In the genomic region with DNA sequence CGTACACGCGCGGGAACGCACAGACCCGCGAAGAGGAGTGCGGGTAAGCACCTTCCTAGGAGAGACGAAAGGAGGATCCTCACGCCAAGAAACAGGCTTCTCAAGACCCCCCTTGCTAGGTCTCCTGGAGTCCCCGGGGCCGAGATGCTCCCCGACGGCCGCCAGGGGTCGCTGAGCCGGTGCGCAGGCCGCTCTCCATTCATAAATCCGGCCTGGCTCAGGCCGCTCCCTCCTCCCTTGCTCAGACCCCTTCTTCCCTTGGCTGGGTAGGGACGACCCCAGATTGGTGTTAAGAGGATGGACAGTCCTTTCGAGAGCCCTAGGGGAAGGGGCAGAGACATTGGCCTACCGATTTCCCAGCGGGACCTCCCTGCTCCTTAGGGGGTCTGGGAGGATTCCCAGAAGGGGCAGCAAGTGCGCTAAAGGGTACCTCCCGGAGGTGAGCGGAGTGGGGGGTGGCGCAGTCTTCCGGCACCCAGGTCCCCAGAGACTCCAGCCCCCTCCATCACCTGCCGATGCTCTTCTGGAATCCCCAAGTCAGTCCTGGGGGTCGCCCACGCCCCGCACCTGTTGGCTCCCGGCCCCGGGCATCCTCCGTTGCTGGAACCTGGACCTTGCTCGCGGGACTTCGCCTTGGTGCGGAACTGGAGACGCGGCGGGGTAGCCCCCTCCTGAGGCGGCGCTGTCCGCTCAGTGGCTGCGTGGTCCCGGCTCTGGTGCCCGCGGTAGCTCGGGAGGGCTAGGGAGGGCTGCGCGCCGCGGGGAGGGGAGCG, we compare ENCODE assay signal across 8 mouse cellular contexts. TPM values are rescaled to one million over a fixed set of nuclear protein-coding genes. Genes with fewer than 3 reads are reported as not detected.
DNase-seq lines count a peak whose midpoint lies in the region; ATAC-seq and TF ChIP-seq lines count a peak whose summit lies in the region.

No protein-coding gene starts in this region.

- no peak overlapping the region for H3K9ac ChIP-seq in heart, postnatal 0 days (replicated peaks; ENCODE audit: low read depth, low read length)

- H3K27me3 ChIP-seq in E14TG2a.4 (ENCODE audit: insufficient read depth, low read length) = peaks cover 91% of the 10 kb centered on the region
- H3K27me3 ChIP-seq in forebrain, embryonic 10.5 days (ENCODE audit: poor library complexity, severe bottlenecking) = peaks cover 80% of the 10 kb centered on the region
- H3K27me3 ChIP-seq in heart, postnatal 0 days (ENCODE audit: control insufficient read depth, insufficient read depth, low read length) = peaks cover 45% of the 10 kb centered on the region

- peak; percentile 35; the same call in 1 of the 2 replicates for TF ChIP-seq CTCF in E14TG2a.4 (conservative IDR thresholded peaks at IDR 0.05; ENCODE audit: low read length)
- TF ChIP-seq CTCF in heart, postnatal 0 days (IDR thresholded peaks at IDR 0.05; ENCODE audit: low read depth) = peak; percentile 89
- TF ChIP-seq CTCF in lung, adult 2 months (IDR thresholded peaks at IDR 0.05; ENCODE audit: insufficient read depth, low read length) = peak; percentile 46

- TF ChIP-seq POLR2A in lung, adult 2 months (IDR thresholded peaks at IDR 0.05; ENCODE audit: borderline replicate concordance, extremely low read depth, low read depth, low read length) = no peak

- peak; percentile 80 for ATAC-seq in heart, postnatal 0 days (ENCODE audit: insufficient read depth, low read depth)
- peak; percentile 47; the same call in 1 of the 2 replicates for ATAC-seq in neutrophil, adult 5-6 weeks (ENCODE audit: extremely low read depth, insufficient number of reproducible peaks, low FRiP score, poor library complexity, severe bottlenecking)

- H3K4me3 ChIP-seq in E14TG2a.4 (replicated peaks; ENCODE audit: low read length) = peak overlapping the region; percentile 86
- peak overlapping the region; percentile 56 for H3K4me3 ChIP-seq in forebrain, embryonic 10.5 days
- H3K4me3 ChIP-seq in heart, postnatal 0 days (ENCODE audit: low read depth, low read length) = peak overlapping the region; percentile 36
- no peak overlapping the region for H3K4me3 ChIP-seq in lung, adult 2 months (replicated peaks; ENCODE audit: extremely low read depth, low read depth, low read length)

- peak overlapping the region; percentile 48 for H3K4me2 ChIP-seq in heart, postnatal 0 days (ENCODE audit: low read depth, low read length)

- under 1% methylated on average over 57 of the region's 57 CpGs for WGBS in forebrain, embryonic 10.5 days
- 2% methylated on average over 54 of the region's 57 CpGs for WGBS in heart, postnatal 0 days
- WGBS in lung, adult 2 months = 1% methylated on average over 57 of the region's 57 CpGs

- H3K4me1 ChIP-seq in E14TG2a.4 (replicated peaks; ENCODE audit: low read depth, low read length) = peaks cover 21% of the 10 kb centered on the region
- H3K4me1 ChIP-seq in forebrain, embryonic 10.5 days = peaks cover 39% of the 10 kb centered on the region
- H3K4me1 ChIP-seq in heart, postnatal 0 days (ENCODE audit: control insufficient read depth, insufficient read depth) = peaks cover 6% of the 10 kb centered on the region
- H3K4me1 ChIP-seq in lung, adult 2 months (ENCODE audit: control insufficient read depth, insufficient read depth, low read length) = peaks cover 6% of the 10 kb centered on the region; the same call in 1 of the 2 replicates

- no peaks in the 10 kb centered on the region for H3K9me3 ChIP-seq in E14TG2a.4 (ENCODE audit: low read length)
- H3K9me3 ChIP-seq in forebrain, embryonic 10.5 days = no peaks in the 10 kb centered on the region
- H3K9me3 ChIP-seq in heart, postnatal 0 days (replicated peaks; ENCODE audit: control insufficient read depth, low read length) = no peaks in the 10 kb centered on the region

- DNase-seq in brain, adult 2 months (ENCODE audit: low read depth, low spot score) = peak; percentile 59
- peak; percentile 84 for DNase-seq in forebrain, embryonic 10.5 days (ENCODE audit: extremely low spot score, low spot score)
- peak; percentile 42 for DNase-seq in heart, postnatal 0 days (ENCODE audit: low spot score)
- peak; percentile 66 to 89 for DNase-seq in kidney, postnatal 36 days
- peak; percentile 80 for DNase-seq in lung, adult 2 months
- DNase-seq in thymus, postnatal 36 days = peak; percentile 51 to 53

- H3K36me3 ChIP-seq in E14TG2a.4 (ENCODE audit: insufficient read depth, low read length) = no peaks in the 10 kb centered on the region
- H3K36me3 ChIP-seq in forebrain, embryonic 10.5 days (replicated peaks) = no peaks in the 10 kb centered on the region
- no peaks in the 10 kb centered on the region for H3K36me3 ChIP-seq in heart, postnatal 0 days (replicated peaks; ENCODE audit: control insufficient read depth, insufficient read depth, low read length)

- no peak for TF ChIP-seq EP300 in heart, postnatal 0 days (IDR thresholded peaks at IDR 0.05; ENCODE audit: low read depth)

- H3K27ac ChIP-seq in forebrain, embryonic 10.5 days = peak overlapping the region; percentile 71
- H3K27ac ChIP-seq in heart, postnatal 0 days (ENCODE audit: low read depth) = no peak overlapping the region

RNA-seq across cellular contexts. Expression of a gene that starts 0.5 kb away (rescaled TPM):
- polyA plus RNA-seq in forebrain, embryonic 10.5 days (2016; fragmentation: Nextera tagmentation; extraction: Ambion mirVana) = 0.32 and 0.36 TPM in 2 replicates
- not detected in 2 replicates for total RNA-seq in heart, postnatal 0 days (2014; rRNA removed; ENCODE audit: low replicate concordance)
- polyA plus RNA-seq in heart, postnatal 0 days (2015; fragmentation: Nextera tagmentation; extraction: Ambion mirVana) = not detected in 2 replicates
- polyA plus RNA-seq in lung, adult 2 months (2012; rRNA removed) = 0.19 and 0.66 TPM in 2 replicates
- not detected in 2 replicates for total RNA-seq in neutrophil, adult 5-6 weeks (2017)

RNA-seq across cellular contexts. Expression of a gene that starts 36.3 kb away (rescaled TPM):
- 69.8 and 70.4 TPM in 2 replicates for polyA plus RNA-seq in forebrain, embryonic 10.5 days (2016; fragmentation: Nextera tagmentation; extraction: Ambion mirVana)
- 70.8 and 98.8 TPM in 2 replicates for total RNA-seq in heart, postnatal 0 days (2014; rRNA removed; ENCODE audit: low replicate concordance)
- polyA plus RNA-seq in heart, postnatal 0 days (2015; fragmentation: Nextera tagmentation; extraction: Ambion mirVana) = 49.2 and 50.7 TPM in 2 replicates
- 106 and 118 TPM in 2 replicates for polyA plus RNA-seq in lung, adult 2 months (2012; rRNA removed)
- total RNA-seq in neutrophil, adult 5-6 weeks (2017) = 21.9 and 22.7 TPM in 2 replicates

RNA-seq across cellular contexts. Expression of a gene that starts 36.3 kb away (rescaled TPM):
- 7.2 and 7.6 TPM in 2 replicates for polyA plus RNA-seq in forebrain, embryonic 10.5 days (2016; fragmentation: Nextera tagmentation; extraction: Ambion mirVana)
- 128 and 168 TPM in 2 replicates for total RNA-seq in heart, postnatal 0 days (2014; rRNA removed; ENCODE audit: low replicate concordance)
- 56.1 and 61.3 TPM in 2 replicates for polyA plus RNA-seq in heart, postnatal 0 days (2015; fragmentation: Nextera tagmentation; extraction: Ambion mirVana)
- 134 and 222 TPM in 2 replicates for polyA plus RNA-seq in lung, adult 2 months (2012; rRNA removed)
- total RNA-seq in neutrophil, adult 5-6 weeks (2017) = 1.2 and 2.5 TPM in 2 replicates

Comparison
In these comparisons a context has a peak if more than half of its experiments do, and no peak if none do; other contexts are left out.
1. CTCF ChIP-seq: peak in every context shown above with its lines; median percentile 89 in heart, postnatal 0 days; 46 in lung, adult 2 months; 35 in E14TG2a.4.